Mouse (Mus musculus) Patski (cell line): ENCODE results near the gene Adh1. TPM values are rescaled to one million over a fixed set of nuclear protein-coding genes. Genes with fewer than 3 reads are reported as not detected.

Experiments
- ATAC-seq: fragments of 100-300 bp; one replicate; pipeline ENCODE4 v1.8.0; 2021
- CTCF ChIA-PET: fragments of 350-600 bp; sonication (Branson Sonifier 250); formaldehyde crosslinking; loops from one replicate; lab custom pipeline; 2022; ENCODE audit warnings: inconsistent platforms; lab: Charles Lee
- POLR2A ChIA-PET: fragments of 350-600 bp; sonication (Branson Sonifier 250); formaldehyde crosslinking; loops from one replicate; lab custom pipeline; 2022; ENCODE audit warnings: antibody characterized with exemption, inconsistent platforms; lab: Charles Lee
- DNase-seq: peaks from one replicate; pipeline ENCODE4 v3.0.0-alpha.2; 2011; ENCODE audit warnings: low read depth, low spot score
- H3K27me3 ChIP-seq: fragments of 371-371 bp; one replicate; pipeline ENCODE4 v1.5.1; 2021
- CTCF ChIP-seq: fragments of 100-300 bp; IDR thresholded peaks from one replicate; pipeline ENCODE4 v1.5.1; 2021
- in situ Hi-C: fragments of 300-500 bp; cut with MboI; formaldehyde crosslinking; loops from 3 replicates; pipeline ENCODE4 v1.11.1; 2018; ENCODE audit warnings: low pct_unique_long_range_greater_than_20kb, mixed read lengths
- polyA plus RNA-seq: library from polyadenylated mRNA; unstranded; gene quantifications from one replicate; pipeline ENCODE4 v1.2.3, GENCODE M21; 2021

Gene Adh1
- polyA plus RNA-seq, 1 experiment from 2014 or later = 1.1 TPM

GRCm38 (mm10) chr3:138325001-138325400 lies 64.2 kb downstream of the Adh1 start:
- DNase-seq (no peak), ATAC-seq (no peak)
- no peaks in the 10 kb centered on the region for H3K27me3 ChIP-seq
- in situ Hi-C loops = no loop called here
- TF ChIP-seq CTCF = no peak
- ChIA-PET POLR2A (interaction anchor here (1.1 kb wide), 1 partner anchor 20 kb away, joined by 3 read pairs; no protein-coding TSS in a partner anchor), CTCF (no interaction called here)

- H3K27me3 ChIP-seq = no peaks in the 10 kb centered on the region
- CTCF ChIA-PET = no interaction called here
- no peak for TF ChIP-seq CTCF
- DNase-seq (no peak), ATAC-seq (no peak)
- in situ Hi-C loops = no loop called here
- POLR2A ChIA-PET = interaction anchor here (1.1 kb wide), 1 partner anchor 21 kb away, joined by 3 read pairs; no protein-coding TSS in a partner anchor
Observed at GRCm38 (mm10) chr3:138325466-138325865, 64.7 kb downstream of the Adh1 start.

- no peaks in the 10 kb centered on the region for H3K27me3 ChIP-seq
- no peak for TF ChIP-seq CTCF
- in situ Hi-C loops = no loop called here
- ATAC-seq (no peak), DNase-seq (no peak)
- ChIA-PET CTCF (interaction anchor here (0.8 kb wide), 1 partner anchor 23 kb away, joined by 3 read pairs; no protein-coding TSS in a partner anchor), POLR2A (interaction anchor here (0.6 kb wide), 1 partner anchor 81 kb away, joined by 4 read pairs; no protein-coding TSS in a partner anchor)
Observed at GRCm38 (mm10) chr3:138333910-138334309, 73.1 kb downstream of the Adh1 start.

GRCm38 (mm10) chr3:138334320-138334719 lies 73.5 kb downstream of the Adh1 start:
- ChIA-PET CTCF (no interaction called here), POLR2A (interaction anchor here (0.6 kb wide), 1 partner anchor 82 kb away, joined by 4 read pairs; no protein-coding TSS in a partner anchor)
- no peak for ATAC-seq
- no peak for DNase-seq
- no peaks in the 10 kb centered on the region for H3K27me3 ChIP-seq
- TF ChIP-seq CTCF = no peak
- in situ Hi-C loops = no loop called here

GRCm38 (mm10) chr3:138335566-138335965 lies 74.8 kb downstream of the Adh1 start:
- ChIA-PET POLR2A (no interaction called here), CTCF (interaction anchor here (0.7 to 1.1 kb wide), 2 partner anchors 11 to 29 kb away, joined by 3 read pairs; no protein-coding TSS in a partner anchor)
- in situ Hi-C loops = no loop called here
- TF ChIP-seq CTCF = no peak
- DNase-seq = no peak
- H3K27me3 ChIP-seq = no peaks in the 10 kb centered on the region
- no peak for ATAC-seq

- TF ChIP-seq CTCF = no peak
- DNase-seq (no peak), ATAC-seq (no peak)
- H3K27me3 ChIP-seq = no peaks in the 10 kb centered on the region
- in situ Hi-C loops = no loop called here
- CTCF ChIA-PET = interaction anchor here (1.1 kb wide), 1 partner anchor 10 kb away, joined by 3 read pairs; no protein-coding TSS in a partner anchor
- POLR2A ChIA-PET = no interaction called here
Observed at GRCm38 (mm10) chr3:138336104-138336754, 75.4 kb downstream of the Adh1 start.

Other genes starting within 250 kb of the Adh1 start
- gene 1110002E22Rik, start 195.9 kb upstream of the Adh1 start, polyA plus RNA-seq = 0.67 TPM
- gene Gm5105, start 193.6 kb upstream of the Adh1 start, polyA plus RNA-seq = 0.06 TPM
- 17.0 TPM for gene Trmt10a, start 117.5 kb upstream of the Adh1 start, polyA plus RNA-seq
- gene Mttp, start 116.0 kb upstream of the Adh1 start, polyA plus RNA-seq = 7.9 TPM
- gene 4930579F01Rik, start 67.2 kb upstream of the Adh1 start, polyA plus RNA-seq = not detected
- gene Adh7, start 43.2 kb upstream of the Adh1 start, polyA plus RNA-seq = 5.8 TPM
- 0.23 TPM for gene Adh6a, start 52.3 kb downstream of the Adh1 start, polyA plus RNA-seq
- gene Adh6b, start 80.8 kb downstream of the Adh1 start, polyA plus RNA-seq = 0.09 TPM
- gene Adh4, start 154.5 kb downstream of the Adh1 start, polyA plus RNA-seq = not detected
- 292 TPM for gene Adh5, start 182.1 kb downstream of the Adh1 start, polyA plus RNA-seq
- 96.9 TPM for gene Metap1, start 228.5 kb downstream of the Adh1 start, polyA plus RNA-seq